Mouse (Mus musculus): ENCODE measurements around the gene Hnmt.

DNA sequence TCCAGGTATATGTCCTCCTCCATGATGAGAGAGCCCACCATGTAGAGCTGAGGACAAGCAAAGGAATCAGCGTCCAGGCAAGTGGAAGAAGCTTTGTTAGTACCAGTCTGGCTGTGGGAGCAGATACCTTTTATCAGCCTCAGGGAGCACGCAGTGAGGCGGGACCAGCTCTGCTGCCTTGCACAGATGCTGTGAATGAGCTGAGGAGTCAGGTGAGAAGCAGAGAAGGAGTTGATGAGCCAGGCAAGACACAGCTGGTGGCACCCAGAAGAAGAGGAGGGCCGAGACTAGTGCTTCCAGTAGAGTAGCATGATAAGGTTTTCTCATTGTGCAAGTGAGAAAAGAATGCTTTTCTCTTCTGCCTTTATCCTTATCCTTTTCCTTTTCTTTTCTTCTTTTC lies 47.3 kb upstream of the Hnmt start, which contains the start of gene Tbpl2:
- no peak for TF ChIP-seq POLR2A (IDR thresholded peaks at IDR 0.05; ENCODE audit: insufficient read depth, low read length)
- TF ChIP-seq CTCF (IDR thresholded peaks at IDR 0.05; ENCODE audit: low read depth, low read length): no peak

Measured in ES-Bruce4 (cell line).